Mouse (Mus musculus) 3134 (cell line): ENCODE results near the gene Pdzd7.

Experiments used
- DNase-seq: peaks from one replicate; pipeline ENCODE4 v3.0.0-alpha.2; 2011; ENCODE audit warnings: low spot score; ENCODE audit not compliant: insufficient read length; ENCODE audit errors: extremely low read depth

The Pdzd7 gene

DNA sequence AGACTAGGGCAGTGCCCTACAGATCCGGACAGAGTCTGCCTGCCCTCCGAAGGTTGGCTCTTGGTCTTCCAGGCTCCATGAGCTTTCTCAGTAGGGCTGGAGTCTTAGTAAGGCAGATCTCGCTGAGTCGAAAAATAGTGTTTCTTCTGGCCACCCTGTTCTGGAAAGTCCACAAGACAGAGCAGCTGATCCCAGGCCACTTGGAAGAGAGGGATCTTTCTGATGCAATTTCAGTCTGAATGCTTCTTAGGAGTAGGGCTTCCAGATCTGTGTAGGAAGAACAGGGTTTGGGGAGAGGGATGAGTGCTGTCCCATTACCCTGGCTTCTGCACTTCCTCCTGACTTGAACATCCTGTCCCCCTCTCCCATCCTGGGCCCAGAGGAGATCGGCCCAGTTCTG, at the start of gene Pdzd7:
TSS of gene Pdzd7 (minus strand) at position 67 of the 400 bp plus-strand sequence.
- DNase-seq: no peak

DNA sequence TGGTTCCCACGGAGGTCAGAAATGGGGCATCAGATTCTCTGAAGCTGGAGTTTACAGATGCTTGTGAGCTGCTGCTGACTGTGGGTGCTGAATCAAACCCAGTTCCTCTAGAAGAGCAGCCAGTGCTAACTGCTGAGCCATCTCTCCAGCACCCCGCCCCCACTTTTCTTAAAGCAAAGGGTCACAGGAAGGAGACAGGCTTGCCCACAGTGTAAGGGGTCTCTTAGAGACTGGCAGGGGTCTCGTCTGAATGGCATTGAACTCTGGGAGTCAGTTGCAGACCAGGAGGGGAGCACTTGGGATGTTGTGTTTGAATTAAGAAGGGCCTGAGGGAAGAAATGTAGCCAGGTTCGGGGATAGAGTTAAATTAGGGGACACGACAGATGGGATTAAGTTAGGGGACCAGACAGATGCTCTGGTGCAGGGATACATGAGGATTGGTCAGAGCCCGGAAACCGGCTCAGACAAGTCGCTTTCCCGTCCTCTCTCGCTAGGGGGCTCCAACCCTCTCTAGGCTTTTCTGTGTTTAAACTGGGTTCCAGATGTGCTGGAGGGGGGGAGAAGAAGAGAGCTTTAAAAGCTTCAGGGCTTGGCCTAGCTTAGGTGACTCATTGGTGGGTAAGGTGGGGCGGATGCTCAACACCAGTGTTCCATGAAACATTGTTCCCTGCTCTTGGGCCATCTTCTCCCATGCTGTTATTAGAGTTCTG, 36.5 kb upstream of the Pdzd7 start:
- peak; percentile 53 for DNase-seq

DNA sequence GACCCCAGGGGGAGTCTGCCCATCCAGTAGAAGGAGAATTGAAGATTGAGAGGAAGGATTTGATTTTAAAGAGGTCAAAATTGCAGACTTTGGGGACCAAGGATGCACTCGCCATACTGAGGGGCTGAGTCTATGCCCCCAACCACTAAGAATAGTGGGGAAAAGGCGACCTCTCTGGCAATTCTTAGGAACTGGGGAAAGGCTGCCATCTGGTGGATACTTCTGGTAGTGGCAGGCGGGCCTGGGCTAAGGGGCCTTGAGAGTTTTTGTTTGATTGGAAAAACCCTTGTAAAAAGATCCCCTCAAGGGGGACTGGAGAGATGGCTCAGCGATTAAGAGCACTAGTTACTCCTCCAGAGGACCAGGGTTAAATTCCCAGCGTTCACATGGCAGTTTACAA, 35.8 kb upstream of the Pdzd7 start:
- DNase-seq: no peak

DNA sequence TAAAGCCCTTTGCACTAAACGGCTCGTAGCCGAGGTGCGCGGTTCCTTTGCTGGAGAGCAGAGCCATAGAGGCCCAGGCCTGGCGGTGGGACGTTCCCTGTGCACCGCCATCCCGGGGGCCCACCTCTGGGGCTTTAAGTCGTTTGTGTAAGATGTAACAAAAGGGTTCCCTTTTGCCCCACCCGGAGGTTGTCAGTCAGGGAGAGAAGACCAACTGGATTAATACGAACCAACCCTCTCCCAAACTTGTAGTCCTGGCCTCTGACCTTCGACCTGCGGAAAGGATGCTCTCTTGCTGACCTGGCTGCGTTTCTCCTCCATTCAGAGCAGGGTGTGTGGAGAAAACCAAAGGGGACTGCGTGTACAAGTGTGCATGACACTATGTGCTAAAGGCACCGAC, 35.2 kb upstream of the Pdzd7 start:
- DNase-seq: no peak

DNA sequence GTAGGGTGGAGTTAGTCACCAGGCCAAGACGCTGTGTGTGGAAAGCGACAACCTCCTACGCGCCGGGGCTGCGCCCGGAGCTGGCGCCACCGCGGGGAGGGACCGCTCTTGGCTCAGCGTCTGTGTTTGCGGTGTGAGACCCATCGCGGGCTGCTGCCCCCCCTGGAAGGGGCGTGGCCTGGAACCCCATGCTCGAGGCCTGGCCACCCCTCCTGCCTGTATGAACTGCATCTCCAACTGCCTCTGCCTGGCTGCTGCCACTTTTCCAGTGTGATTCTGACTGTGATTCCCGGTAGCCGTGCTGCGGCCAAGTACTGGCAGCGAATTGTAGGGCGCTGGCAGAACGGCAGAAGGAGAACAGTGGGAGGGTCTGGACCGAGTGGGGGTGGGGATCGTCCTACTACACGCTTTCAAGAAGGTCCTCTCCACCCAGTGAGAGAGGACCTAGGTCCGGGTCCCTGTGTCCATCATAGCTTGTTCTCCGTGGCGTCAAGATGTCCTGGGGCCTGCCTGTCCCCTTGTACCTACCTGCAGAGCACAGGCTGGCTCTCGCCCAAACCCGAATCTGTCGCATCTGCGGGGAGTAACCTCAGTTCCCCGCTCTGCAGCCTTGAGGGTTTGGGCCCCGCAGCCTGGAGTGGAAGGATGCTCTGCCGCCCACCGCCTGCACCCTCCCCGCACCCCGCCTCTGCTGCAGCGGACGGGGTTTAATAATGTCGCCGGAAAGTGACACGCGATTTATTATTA, 34.4 kb upstream of the Pdzd7 start:
- DNase-seq: peak; percentile 96

DNA sequence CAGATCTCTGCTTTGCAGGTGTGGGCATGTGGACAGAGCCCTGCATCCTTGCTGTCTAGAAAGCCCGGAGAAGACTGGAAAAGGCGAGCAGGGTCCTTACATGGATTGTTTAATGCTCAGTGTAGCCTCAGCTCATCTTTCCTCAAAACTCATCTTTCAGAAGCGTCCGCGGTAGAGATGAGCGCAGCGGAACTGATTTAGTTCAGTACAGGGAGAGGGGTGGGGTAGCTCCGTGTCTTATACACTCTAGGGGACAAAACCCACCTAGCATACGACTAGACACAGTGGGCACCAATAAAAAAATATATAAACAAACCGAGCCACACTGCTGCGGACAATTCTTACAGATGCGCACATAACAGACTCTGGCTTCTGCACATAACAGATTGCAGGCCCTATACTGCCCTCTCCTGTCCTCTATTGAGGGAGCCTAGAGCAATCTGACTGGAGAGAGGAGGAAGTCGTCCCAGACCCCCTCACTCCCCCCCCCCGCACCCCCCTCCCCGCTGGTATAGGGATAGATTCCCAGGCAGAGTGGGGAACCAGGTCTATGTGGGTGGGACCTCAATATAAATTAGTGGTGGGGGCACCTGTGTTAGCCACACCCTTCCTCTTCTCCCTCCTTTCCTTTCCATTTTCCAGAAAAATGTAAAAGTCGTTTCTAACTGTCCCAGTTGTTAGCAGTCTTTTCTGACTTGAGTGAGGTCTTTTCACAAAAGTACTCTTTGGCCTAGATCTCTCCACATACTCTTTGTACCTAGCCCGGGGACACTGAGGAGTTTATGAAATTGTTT, 33.7 kb upstream of the Pdzd7 start:
- no peak for DNase-seq

DNA sequence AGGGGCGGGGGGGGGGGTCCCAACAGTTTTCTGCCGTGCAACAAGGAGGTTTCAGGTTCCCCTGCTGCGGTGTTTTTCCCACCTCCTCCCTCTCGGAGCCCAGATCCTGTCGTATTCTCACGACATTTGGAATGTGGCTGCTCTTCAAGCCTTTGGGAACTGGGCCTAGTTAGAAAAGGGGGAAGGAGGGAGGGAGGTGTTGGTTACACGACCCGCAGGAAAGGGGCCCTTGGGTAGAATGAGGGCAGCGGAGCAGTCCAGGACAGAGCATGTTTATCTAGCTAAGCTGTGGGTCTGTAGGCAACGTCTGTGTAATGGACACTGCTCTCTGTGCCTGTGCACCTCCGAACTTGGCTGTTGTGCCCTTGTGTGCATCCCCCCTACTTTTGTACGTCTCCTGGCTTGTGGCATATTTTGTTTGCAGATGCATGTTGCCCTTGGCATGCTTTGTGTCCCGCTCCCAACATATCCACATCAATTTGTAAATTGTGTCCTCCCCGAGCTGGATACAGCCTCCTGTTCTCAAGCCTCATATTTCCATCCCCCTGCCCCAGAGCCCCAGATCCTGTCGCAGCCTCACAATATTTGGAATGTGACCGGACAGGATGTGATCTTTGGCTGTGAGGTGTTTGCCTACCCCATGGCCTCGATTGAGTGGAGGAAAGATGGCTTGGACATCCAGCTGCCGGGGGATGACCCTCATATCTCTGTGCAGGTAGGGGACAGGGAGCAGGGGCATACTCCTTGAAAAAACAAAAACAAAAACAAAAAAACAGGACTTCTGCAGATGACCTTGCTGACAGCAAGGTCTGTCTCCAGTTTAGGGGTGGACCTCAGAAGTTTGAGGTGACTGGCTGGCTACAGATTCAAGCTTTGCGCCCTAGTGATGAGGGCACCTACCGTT, 32.5 kb upstream of the Pdzd7 start:
- DNase-seq: no peak

DNA sequence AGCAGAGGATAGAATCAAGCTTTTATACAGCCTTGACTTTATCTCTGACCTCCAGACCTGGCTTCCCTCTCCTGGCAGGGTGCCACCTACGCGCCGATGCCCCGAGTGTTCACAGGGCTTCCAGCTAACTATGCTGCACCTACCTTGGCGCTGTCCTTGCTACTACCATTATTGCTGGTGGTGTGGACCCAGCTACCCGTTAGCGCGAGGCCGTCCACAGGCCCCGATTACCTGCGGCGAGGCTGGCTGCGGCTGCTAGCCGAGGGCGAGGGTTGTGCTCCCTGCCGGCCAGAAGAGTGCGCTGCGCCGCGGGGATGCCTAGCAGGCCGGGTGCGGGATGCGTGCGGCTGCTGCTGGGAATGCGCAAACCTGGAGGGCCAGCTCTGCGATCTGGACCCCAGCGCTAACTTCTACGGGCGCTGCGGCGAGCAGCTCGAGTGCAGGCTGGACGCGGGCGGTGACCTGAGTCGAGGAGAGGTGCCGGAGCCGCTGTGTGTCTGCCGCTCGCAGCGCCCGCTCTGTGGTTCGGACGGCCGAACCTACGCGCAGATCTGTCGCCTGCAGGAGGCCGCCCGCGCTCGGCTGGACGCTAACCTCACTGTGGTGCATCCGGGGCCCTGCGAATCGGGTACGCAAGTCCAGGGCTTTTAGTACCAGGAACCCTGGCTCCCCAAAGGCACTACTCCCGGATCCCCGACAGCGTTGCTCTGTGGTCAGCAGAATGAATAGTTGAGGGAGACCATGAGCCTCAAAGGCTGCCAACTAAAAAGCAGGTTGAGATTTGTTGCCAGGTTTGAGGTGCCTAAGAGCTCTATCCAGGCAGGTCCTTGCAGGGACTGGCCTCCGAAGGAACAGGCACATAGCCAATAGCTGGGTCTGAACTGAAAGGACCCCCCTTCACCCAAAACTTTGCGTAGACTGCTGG, 31.3 kb upstream of the Pdzd7 start:
- peak; percentile 90 for DNase-seq

DNA sequence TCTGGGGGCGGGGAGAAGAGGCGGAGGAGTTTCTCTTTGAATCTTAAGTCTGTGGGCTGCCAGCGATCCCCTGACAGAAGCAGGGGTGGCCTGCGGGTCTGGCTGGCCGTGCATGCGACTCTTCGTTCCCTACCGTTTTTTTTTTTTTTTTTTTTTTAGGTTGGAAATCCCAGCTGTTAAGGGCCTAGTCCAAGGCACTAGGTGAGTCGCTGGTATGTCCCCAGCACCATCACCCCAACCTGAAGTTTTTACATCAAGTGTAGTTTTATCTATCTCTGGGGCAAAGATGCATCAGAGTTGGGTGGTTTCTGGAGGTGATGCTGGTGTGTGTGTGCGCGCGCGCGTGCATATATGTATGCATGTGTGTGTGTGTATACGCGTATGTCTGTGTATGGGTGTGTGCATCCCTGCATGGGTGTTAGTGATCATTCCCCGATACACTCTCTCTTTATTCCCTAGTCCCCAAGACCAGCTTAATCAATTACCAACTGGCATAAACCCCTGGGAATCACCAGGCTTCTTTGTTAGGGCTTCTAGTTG, 30.6 kb upstream of the Pdzd7 start:
- peak; percentile 63 for DNase-seq

DNA sequence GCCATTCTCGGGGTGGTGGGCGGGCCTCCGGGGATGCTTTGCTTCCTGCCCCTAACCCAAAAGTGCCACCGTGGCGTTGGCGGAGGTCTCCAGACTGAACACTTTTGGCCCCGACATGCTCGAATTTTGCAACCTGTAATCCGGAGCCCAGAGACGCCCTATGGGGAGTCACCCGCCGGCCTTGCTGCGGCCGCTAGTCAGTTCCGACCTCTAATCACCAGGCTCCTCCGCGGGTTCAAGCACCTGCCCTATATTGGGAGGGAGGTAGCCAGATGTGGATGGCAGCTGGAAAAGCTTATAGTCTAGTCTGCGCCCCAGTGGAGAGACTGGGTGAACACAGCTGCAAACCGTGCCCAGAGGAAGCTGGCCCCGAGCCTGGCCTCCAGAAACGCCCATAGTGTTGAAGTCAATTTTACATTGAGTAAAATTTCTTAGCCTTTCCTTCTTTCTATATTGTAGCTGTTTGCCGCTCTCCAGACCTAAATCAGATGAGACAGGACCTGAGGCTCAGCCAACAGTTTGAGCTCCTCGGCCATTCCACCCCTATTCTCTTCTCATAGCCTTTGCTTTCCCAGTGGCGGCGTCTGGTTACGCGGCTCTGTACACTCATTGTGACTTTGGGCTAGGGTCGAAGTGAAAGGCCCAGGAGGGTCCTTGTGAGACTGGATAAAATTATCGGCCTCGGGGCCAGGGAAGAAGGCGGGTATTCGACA, 30.0 kb upstream of the Pdzd7 start:
- DNase-seq: no peak

DNA sequence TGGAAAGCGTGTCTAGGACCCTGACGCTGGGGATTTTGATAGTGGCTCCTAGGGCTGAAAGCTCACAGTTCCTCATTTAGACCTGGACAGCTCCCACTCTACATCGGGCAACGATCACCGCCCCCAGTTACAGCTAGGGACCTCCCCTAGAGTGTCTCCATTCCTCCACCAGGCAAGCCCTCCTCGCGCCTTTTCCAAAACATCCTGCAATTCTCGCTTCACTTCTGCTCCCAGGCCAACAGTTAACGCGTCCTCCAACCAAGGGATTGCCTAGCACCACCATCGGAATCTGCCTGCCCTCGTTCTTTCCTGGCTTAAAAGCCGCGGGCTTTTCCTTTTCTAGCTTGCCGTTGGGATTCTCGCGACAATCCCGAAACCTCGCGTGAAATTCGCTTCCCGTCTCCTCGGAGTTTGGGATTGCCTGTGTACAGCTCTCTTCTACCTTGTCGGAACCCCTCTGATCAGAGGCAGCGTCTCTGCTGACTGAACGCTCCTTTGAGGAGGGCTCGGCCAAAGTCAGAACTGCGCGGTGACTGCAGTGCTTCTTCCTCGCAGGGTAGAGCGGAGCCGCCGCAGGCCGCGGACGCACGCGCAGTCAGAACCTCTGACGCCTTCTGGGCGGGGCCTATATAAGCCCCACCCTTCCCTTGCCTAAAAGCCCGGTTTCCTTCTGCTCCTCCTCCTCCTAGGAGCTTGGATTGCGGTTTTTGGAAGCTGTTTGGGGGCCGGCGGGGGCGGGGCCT, 29.2 kb upstream of the Pdzd7 start, which contains the start of gene Kazald1:
TSS of gene Kazald1 (plus strand) at position 662 of the 743 bp plus-strand sequence.
- peak; percentile 94 for DNase-seq

DNA sequence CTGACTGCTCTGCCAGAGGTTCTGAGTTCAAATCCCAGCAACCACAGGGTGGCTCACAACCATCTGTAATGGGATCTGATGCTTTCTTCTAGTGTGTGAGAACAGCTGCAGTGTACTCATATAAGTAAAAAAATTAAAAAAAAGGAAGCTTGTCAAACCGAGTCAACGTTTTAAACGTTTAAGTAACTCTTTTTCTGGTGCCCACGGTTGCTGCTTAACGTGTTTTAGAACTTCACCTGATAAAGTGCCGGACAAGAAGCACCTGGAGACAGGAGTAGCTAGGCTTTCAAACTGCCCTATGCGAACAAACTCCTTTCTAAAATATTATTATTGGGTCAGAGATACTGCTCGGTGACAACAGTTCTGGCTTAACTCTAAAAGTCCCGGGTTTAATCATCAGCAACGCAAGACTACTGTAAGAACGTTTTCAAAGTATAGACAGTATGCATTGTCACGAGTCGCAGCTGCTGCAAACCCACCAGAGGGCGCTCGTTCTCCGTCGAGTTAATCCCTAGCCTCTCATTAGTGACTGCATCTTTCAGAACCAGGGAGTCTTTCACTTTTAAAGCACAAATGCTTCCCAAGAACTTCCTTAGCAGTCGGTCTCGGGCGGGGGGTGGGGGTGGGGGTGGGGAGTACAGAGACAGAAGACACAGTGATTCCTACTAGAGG, 28.5 kb upstream of the Pdzd7 start:
- DNase-seq: peak; percentile 63

DNA sequence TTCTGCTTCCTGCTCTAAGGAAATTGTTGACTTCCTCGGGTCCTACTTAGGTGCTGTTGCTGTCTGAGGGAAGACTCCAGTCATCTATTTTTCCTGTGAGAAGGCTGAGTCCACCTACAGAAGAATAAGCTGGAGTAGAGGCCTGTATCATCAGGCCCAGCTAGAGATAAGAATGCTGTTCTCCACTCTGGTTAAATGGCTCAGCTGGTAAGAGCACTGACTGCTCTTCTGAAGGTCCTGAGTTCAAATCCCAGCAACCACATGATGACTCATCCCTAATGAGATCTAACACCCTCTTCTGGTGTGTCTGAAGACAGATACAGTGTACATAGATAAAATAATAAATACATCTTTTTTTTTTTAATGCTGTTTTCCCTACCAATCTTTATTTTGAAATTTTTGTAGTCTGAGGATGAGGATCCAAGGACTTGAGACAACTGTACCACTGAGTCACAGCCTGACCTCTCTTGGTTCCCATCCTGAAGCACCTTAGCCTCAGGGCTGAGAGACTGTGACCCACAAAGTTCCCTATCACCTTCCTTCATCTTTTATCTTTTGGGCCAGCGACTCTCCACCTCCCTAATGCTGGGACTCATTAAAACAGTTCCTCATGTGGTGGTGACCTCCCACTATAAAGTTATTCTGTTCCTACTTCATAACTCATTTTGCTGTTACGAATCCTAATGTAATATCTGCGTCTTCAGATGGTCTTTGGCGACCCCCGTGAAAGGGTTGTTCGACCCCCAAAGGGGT, 22.4 kb upstream of the Pdzd7 start:
- DNase-seq: no peak

DNA sequence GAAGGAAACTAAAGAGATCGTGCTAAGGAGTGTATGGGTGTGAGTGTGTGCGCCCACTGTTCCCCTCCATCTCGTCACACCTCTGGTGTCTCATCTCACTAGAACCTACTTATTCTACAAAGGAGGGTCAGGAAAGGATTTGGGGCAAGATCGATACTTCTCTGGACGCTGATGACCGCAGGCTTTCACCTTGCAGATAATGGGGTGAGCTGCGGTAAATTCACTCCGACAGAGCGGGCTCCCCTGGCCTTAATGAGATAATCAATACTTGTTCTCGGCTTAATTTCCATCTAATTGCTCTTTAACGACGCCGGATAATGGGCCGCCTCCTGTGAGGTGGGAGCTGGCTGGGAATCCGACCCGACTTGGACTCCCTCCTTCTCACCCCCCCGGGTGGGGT, 21.7 kb upstream of the Pdzd7 start:
- no peak for DNase-seq

DNA sequence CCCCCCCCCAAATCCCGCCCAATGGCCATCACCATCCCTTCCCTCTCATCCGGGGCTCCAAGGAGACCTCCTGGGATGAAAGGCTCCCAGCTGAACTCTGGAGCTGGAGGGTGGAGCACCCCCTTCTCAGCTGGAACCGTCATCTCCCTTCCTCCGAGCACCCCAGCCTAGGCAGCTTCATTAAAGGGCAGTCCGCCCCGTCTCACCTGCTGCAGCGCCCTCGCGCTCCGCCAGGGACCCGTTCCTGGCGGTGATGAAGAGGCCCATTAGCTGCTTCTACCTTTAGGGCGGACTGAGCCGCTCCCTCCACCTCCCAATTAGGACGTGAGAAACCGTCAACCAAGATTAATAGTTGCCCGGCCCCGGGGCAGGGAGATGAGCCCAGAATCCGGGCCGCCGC, 19.7 kb upstream of the Pdzd7 start:
- no peak for DNase-seq

DNA sequence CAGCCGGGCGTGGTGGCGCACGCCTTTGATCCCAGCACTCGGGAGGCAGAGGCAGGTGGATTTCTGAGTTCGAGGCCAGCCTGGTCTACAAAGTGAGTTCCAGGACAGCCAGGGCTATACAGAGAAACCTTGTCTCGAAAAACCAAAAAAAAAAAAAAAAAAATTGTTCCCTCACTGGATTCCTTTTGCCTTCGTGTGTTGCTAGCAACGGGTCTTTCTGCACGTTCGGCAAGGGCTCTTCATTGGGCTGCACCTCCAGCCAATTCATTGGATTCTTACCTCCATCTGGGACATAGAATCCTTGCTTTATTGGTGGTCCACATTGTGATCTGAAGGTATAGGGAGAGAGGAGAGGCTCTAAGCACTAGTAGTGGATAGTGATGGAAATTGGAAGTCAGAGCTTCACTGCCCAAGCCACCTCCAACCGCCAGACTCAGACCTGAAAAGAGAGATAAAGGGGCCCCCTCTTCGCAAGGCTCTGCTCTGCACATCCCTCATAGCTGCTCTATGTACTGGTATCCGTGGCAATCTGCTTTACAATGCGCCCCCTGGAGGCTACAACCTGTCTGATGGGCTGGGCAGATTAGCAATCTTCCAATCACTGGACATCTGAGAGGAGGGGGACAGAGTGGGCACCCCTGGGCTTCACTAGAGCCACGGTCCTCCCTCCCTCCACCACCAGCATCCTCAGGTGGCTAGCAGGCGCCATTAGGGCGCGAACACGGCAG, 18.2 kb upstream of the Pdzd7 start:
- no peak for DNase-seq
